Mouse (Mus musculus) lung, embryonic 16.5 days (tissue): ENCODE measurements around the gene Tnc. TPM values are rescaled to one million over a fixed set of nuclear protein-coding genes. Genes with fewer than 3 reads are reported as not detected.

ENCODE experiments used
- ATAC-seq: fragments of 200-750 bp; cut with Nextera tagmentation; 2 replicates; pipeline ENCODE4 v1.8.0; 2017; ENCODE audit warnings: low read depth, mild to moderate bottlenecking, moderate library complexity
- H3K27ac ChIP-seq: fragments of 300-500 bp; sonication (generic); 2 replicates; pipeline ENCODE4 v1.5.1; 2014; ENCODE audit warnings: mild to moderate bottlenecking, control low read depth, low read length
- H3K27me3 ChIP-seq: fragments of 300-500 bp; sonication (generic); 2 replicates; pipeline ENCODE4 v1.6.1; 2014; ENCODE audit warnings: low read depth, low read length, mixed read lengths; ENCODE audit not compliant: control insufficient read depth, insufficient read depth
- H3K36me3 ChIP-seq: fragments of 300-500 bp; sonication (generic); 2 replicates; pipeline ENCODE4 v1.6.1; 2014; ENCODE audit warnings: low read length; ENCODE audit not compliant: control insufficient read depth, insufficient read depth
- H3K4me1 ChIP-seq: fragments of 300-500 bp; sonication (generic); replicated peaks from 2 replicates; pipeline ENCODE4 v1.6.1; 2014; ENCODE audit warnings: low read length, mixed read lengths; ENCODE audit not compliant: control insufficient read depth, insufficient read depth
- H3K4me2 ChIP-seq: fragments of 300-500 bp; sonication (generic); 2 replicates; pipeline ENCODE4 v1.6.1; 2014; ENCODE audit warnings: low read depth, low read length, control low read depth
- H3K4me3 ChIP-seq: fragments of 300-500 bp; sonication (generic); 2 replicates; pipeline ENCODE4 v1.5.1; 2014; ENCODE audit warnings: mild to moderate bottlenecking, low read length, control low read depth
- H3K9ac ChIP-seq: fragments of 300-500 bp; sonication (generic); 2 replicates; pipeline ENCODE4 v1.6.1; 2014; ENCODE audit warnings: low read length, control low read depth
- H3K9me3 ChIP-seq: fragments of 300-500 bp; sonication (generic); 2 replicates; pipeline ENCODE4 v1.6.1; 2016; ENCODE audit warnings: low read length; ENCODE audit not compliant: control insufficient read depth
- WGBS: fragments of 180-500 bp; shearing (Covaris S2); extraction: QIAGEN DNeasy Blood & Tissue Kit; methylation state at CpG from one replicate; pipeline ENCODE4 v1.1.7; 2014; 5-methylcytosine and 5-hydroxymethylcytosine counted together
- polyA plus RNA-seq: library from polyadenylated mRNA; unstranded; fragments of >200 nt; fragmentation: Nextera tagmentation; extraction: Ambion mirVana; gene quantifications from 2 replicates; pipeline ENCODE4 v1.2.1, GENCODE M21; 2015

Tnc gene
- polyA plus RNA-seq, 1 experiment from 2014 or later, result 45.2 TPM

- Histone ChIP-seq H3K4me3 (no peak overlapping the region), H3K4me1 (no peaks in the 10 kb centered on the region), H3K27ac (no peak overlapping the region), H3K36me3 (no peaks in the 10 kb centered on the region), H3K27me3 (no peaks in the 10 kb centered on the region), H3K9me3 (no peaks in the 10 kb centered on the region), H3K9ac (no peak overlapping the region), H3K4me2 (no peak overlapping the region)
- 93% methylated on average over 1 of the region's 1 CpGs for WGBS
- ATAC-seq, result no peak
Measured at GRCm38 (mm10) chr4:64009936-64010335, 36.9 kb downstream of the Tnc start.

DNA sequence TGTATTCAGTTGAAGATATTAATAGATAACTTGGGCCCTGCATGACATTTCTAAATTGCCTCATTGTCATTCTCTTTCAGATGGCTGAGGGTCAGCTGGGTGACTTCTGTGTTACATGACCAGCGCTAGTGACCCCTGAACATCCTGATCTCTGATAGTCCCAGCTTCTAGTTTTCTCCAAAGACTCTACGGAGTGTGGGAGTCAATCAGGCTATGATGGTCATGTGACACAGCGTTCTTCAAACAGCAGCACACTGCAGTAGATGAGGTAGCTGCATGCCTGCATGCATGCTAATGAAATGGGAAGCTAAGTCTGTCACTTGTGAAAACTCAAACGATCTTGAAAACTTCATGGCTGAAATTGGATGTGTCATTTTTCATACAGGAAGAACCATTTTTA is 41.6 kb downstream of the Tnc start:
- Histone ChIP-seq H3K4me1 (peaks cover 5% of the 10 kb centered on the region), H3K27me3 (no peaks in the 10 kb centered on the region), H3K4me3 (no peak overlapping the region), H3K9ac (no peak overlapping the region), H3K27ac (no peak overlapping the region), H3K36me3 (no peaks in the 10 kb centered on the region), H3K9me3 (no peaks in the 10 kb centered on the region), H3K4me2 (no peak overlapping the region)
- ATAC-seq, result no peak
- WGBS, result 88% methylated on average over 4 of the region's 4 CpGs

- 37% methylated on average over 3 of the region's 3 CpGs for WGBS
- Histone ChIP-seq H3K9ac (no peak overlapping the region), H3K4me1 (peaks cover 9% of the 10 kb centered on the region), H3K36me3 (no peaks in the 10 kb centered on the region), H3K27me3 (no peaks in the 10 kb centered on the region), H3K9me3 (no peaks in the 10 kb centered on the region), H3K27ac (no peak overlapping the region), H3K4me3 (no peak overlapping the region), H3K4me2 (no peak overlapping the region)
- ATAC-seq, result peak; percentile 71
Measured at GRCm38 (mm10) chr4:64003677-64004076, 43.1 kb downstream of the Tnc start.

- no peak overlapping the region for H3K4me2 ChIP-seq
- ATAC-seq, result no peak
- 60% methylated on average over 2 of the region's 2 CpGs for WGBS
Measured at GRCm38 (mm10) chr4:64002168-64002567, 44.6 kb downstream of the Tnc start.

DNA sequence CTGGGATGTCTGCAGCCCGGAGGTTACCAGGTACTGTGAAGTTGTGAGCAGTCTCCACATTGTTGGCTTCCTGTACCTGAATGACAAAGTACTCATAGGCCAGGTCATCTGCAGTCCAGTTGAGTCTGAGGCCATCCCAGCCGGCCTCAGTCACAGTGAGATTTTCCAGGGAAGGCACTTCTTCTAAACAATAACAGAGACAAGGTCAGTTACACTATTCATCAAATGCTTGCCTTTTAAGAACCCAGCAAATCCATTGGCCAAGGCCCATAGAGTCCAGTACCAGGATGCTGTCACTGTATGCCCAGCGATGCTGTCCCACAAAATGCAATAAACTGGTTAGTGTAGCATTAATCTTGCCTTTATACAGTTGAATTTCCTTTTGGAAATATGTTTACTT is 46.0 kb downstream of the Tnc start:
- ATAC-seq, result peak; percentile 15; the same call in 1 of the 2 replicates
- Histone ChIP-seq H3K27ac (no peak overlapping the region), H3K27me3 (no peaks in the 10 kb centered on the region; the same call in 1 of the 2 replicates), H3K36me3 (no peaks in the 10 kb centered on the region), H3K4me2 (no peak overlapping the region), H3K4me1 (peaks cover 9% of the 10 kb centered on the region), H3K4me3 (no peak overlapping the region), H3K9me3 (no peaks in the 10 kb centered on the region), H3K9ac (no peak overlapping the region)
- 44% methylated on average over 3 of the region's 3 CpGs for whole genome bisulfite sequencing

More at GRCm38 (mm10) chr4:64002168-64002567, 44.6 kb downstream of the Tnc start:
- peaks cover 9% of the 10 kb centered on the region for H3K4me1 ChIP-seq
- H3K9me3 ChIP-seq, result no peaks in the 10 kb centered on the region
- no peak overlapping the region for H3K9ac ChIP-seq
- no peak overlapping the region for H3K4me3 ChIP-seq
- no peaks in the 10 kb centered on the region for H3K27me3 ChIP-seq
- H3K27ac ChIP-seq, result no peak overlapping the region
- H3K36me3 ChIP-seq, result no peaks in the 10 kb centered on the region

DNA sequence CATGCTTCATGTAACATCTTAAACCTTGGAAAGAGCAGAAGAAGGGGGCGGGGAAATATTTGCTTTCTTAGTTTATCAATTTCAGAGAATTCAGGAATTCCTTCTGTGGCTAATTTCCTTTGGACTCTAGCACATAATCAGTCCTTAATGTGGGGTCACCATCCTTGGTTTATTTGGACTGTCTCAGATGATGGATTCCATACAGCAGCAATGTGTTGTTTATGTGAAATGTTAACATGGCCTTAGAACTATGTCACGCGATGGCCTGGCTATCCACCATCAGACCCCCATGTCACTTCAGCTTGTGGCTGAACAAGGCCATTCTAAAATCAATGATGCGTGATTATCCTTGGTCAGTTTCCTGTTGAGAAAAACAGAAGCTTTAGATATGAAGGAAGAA is 46.5 kb downstream of the Tnc start:
- Histone ChIP-seq H3K36me3 (no peaks in the 10 kb centered on the region), H3K9ac (no peak overlapping the region), H3K27ac (no peak overlapping the region), H3K4me2 (no peak overlapping the region), H3K4me1 (peaks cover 9% of the 10 kb centered on the region), H3K4me3 (no peak overlapping the region), H3K9me3 (no peaks in the 10 kb centered on the region), H3K27me3 (no peaks in the 10 kb centered on the region; the same call in 1 of the 2 replicates)
- WGBS, result 51% methylated on average over 4 of the region's 4 CpGs
- ATAC-seq, result peak; percentile 82

DNA sequence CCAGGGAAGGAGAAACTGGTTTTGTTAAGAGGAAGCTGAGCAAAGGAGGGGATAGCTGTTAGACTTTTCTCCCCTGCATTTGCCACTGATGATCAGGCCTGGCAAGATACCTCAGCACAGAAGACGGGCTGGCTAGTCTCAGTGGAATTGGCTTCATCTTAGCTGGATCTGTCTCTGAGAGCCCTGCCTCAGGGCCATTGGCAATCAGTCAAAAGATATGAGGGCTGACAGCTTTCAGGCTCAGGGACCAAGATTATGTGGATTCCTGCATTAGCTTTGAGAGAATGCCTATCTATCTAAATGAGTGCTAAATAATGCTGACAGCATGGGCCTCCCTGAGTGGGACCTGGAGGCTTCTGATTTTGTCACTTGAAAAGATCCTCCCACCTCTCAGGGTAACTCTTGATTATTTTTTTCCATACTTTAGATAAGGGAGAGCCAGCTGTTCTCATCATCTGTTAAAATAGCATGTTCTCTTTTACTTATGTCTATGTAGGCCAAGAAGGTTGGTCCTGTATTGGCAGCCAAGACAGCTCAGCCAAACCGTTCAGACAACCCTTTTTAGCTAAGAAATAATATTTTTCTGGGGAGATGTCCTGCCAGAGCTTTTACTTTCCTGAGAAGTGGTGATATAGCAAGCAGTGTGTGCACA is 53.2 kb downstream of the Tnc start:
- Histone ChIP-seq H3K9me3 (no peaks in the 10 kb centered on the region), H3K4me2 (no peak overlapping the region), H3K9ac (no peak overlapping the region), H3K27me3 (no peaks in the 10 kb centered on the region; the same call in 1 of the 2 replicates), H3K36me3 (no peaks in the 10 kb centered on the region), H3K4me1 (peaks cover 3% of the 10 kb centered on the region; the same call in 1 of the 2 replicates), H3K27ac (0 out of 2 replicates have a peak overlapping the region, but pooled peaks have one; percentile 29), H3K4me3 (no peak overlapping the region)
- 0 out of 2 replicates have a peak, but pooled peaks have one; percentile 56 for ATAC-seq
- 21% methylated on average over 2 of the region's 2 CpGs for WGBS

- ATAC-seq, result no peak
- WGBS, result 69% methylated on average over 1 of the region's 1 CpGs
- H3K4me3 ChIP-seq, result no peak overlapping the region
- no peaks in the 10 kb centered on the region for H3K9me3 ChIP-seq
- no peak overlapping the region for H3K9ac ChIP-seq
- no peaks in the 10 kb centered on the region for H3K36me3 ChIP-seq
- peaks cover 16% of the 10 kb centered on the region for H3K4me1 ChIP-seq
- no peak overlapping the region for H3K4me2 ChIP-seq
- no peaks in the 10 kb centered on the region for H3K27me3 ChIP-seq
- no peak overlapping the region for H3K27ac ChIP-seq
Measured at GRCm38 (mm10) chr4:63990216-63990615, 56.6 kb downstream of the Tnc start.

- Histone ChIP-seq H3K36me3 (no peaks in the 10 kb centered on the region), H3K9ac (no peak overlapping the region), H3K27me3 (no peaks in the 10 kb centered on the region), H3K9me3 (no peaks in the 10 kb centered on the region), H3K4me1 (peaks cover 18% of the 10 kb centered on the region), H3K4me2 (no peak overlapping the region), H3K4me3 (no peak overlapping the region), H3K27ac (no peak overlapping the region)
- no peak for ATAC-seq
- 93% methylated on average over 5 of the region's 5 CpGs for WGBS
Measured at GRCm38 (mm10) chr4:63988090-63988489, 58.7 kb downstream of the Tnc start.
